Mouse (Mus musculus) testis, adult 2 months (tissue): ENCODE measurements at regions not wholly inside any gene's neighbourhood (a gene's known extent, or its start where the extent isn't known, plus 50 kb on each side); places are given as distances from the start of the nearest gene placed in this dataset.

Source experiments
- CTCF ChIP-seq: fragments of 200-500 bp; IDR thresholded peaks from 2 replicates; pipeline ENCODE4 v1.5.1; 2012; ENCODE audit warnings: low read depth, mild to moderate bottlenecking, inconsistent platforms, low read length, moderate library complexity; ENCODE audit not compliant: control insufficient read depth, insufficient read depth, insufficient replicate concordance
- POLR2A ChIP-seq: fragments of 200-500 bp; IDR thresholded peaks from 2 replicates; pipeline ENCODE4 v1.6.1; 2012; ENCODE audit warnings: low read depth, mild to moderate bottlenecking, inconsistent platforms, low read length, moderate library complexity; ENCODE audit not compliant: control insufficient read depth

GRCm38 (mm10) chr5:64494429-64494828 lies 308.8 kb upstream of the Klf3 start:
- no peak for TF ChIP-seq CTCF
- no peak for TF ChIP-seq POLR2A
